Mouse (Mus musculus): ENCODE results near the gene Dapk2. TPM values are rescaled to one million over a fixed set of nuclear protein-coding genes. Genes with fewer than 3 reads are reported as not detected.
A peak's percentile ranks its signal among the peaks of the same experiment; 100 is the strongest.

Dapk2 gene
- total RNA-seq, 2 experiments from 2014 or later, result 0.31 to 0.58 TPM

- ATAC-seq (replicated peaks; ENCODE audit: poor library complexity, severe bottlenecking), result no peak
Measured at GRCm38 (mm10) chr9:66225737-66226485, 67.9 kb downstream of the Dapk2 start.

GRCm38 (mm10) chr9:66228456-66229151 is 70.6 kb downstream of the Dapk2 start:
- no peak for ATAC-seq (replicated peaks; ENCODE audit: poor library complexity, severe bottlenecking)

GRCm38 (mm10) chr9:66231820-66232479 is 73.9 kb downstream of the Dapk2 start:
- ATAC-seq (replicated peaks; ENCODE audit: poor library complexity, severe bottlenecking), result peak; percentile 56

- ATAC-seq (replicated peaks; ENCODE audit: poor library complexity, severe bottlenecking), result no peak
Measured at GRCm38 (mm10) chr9:66236615-66237014, 78.6 kb downstream of the Dapk2 start.

- ATAC-seq (replicated peaks; ENCODE audit: poor library complexity, severe bottlenecking), result no peak
Measured at GRCm38 (mm10) chr9:66237742-66238141, 79.7 kb downstream of the Dapk2 start.

- ATAC-seq (replicated peaks; ENCODE audit: poor library complexity, severe bottlenecking), result peak; percentile 78
Measured at GRCm38 (mm10) chr9:66239173-66239572, 81.2 kb downstream of the Dapk2 start.

- no peak for ATAC-seq (replicated peaks; ENCODE audit: poor library complexity, severe bottlenecking)
Measured at GRCm38 (mm10) chr9:66239691-66240090, 81.7 kb downstream of the Dapk2 start.

- no peak for ATAC-seq (replicated peaks; ENCODE audit: poor library complexity, severe bottlenecking)
Measured at GRCm38 (mm10) chr9:66240493-66240892, 82.5 kb downstream of the Dapk2 start.

- ATAC-seq (replicated peaks; ENCODE audit: poor library complexity, severe bottlenecking), result peak; percentile 48
Measured at GRCm38 (mm10) chr9:66240991-66241390, 83.0 kb downstream of the Dapk2 start.

GRCm38 (mm10) chr9:66241722-66242121 is 83.7 kb downstream of the Dapk2 start:
- no peak for ATAC-seq (replicated peaks; ENCODE audit: poor library complexity, severe bottlenecking)

GRCm38 (mm10) chr9:66243240-66243639 is 85.2 kb downstream of the Dapk2 start:
- no peak for ATAC-seq (replicated peaks; ENCODE audit: poor library complexity, severe bottlenecking)

- ATAC-seq (replicated peaks; ENCODE audit: poor library complexity, severe bottlenecking), result no peak
Measured at GRCm38 (mm10) chr9:66244079-66244478, 86.1 kb downstream of the Dapk2 start.

GRCm38 (mm10) chr9:66245707-66246106 is 87.7 kb downstream of the Dapk2 start:
- no peak for ATAC-seq (replicated peaks; ENCODE audit: poor library complexity, severe bottlenecking)

GRCm38 (mm10) chr9:66249281-66249680 is 91.3 kb downstream of the Dapk2 start:
- ATAC-seq (replicated peaks; ENCODE audit: poor library complexity, severe bottlenecking), result no peak

GRCm38 (mm10) chr9:66251159-66251691 is 93.2 kb downstream of the Dapk2 start:
- ATAC-seq (replicated peaks; ENCODE audit: poor library complexity, severe bottlenecking), result no peak

- no peak for ATAC-seq (replicated peaks; ENCODE audit: poor library complexity, severe bottlenecking)
Measured at GRCm38 (mm10) chr9:66261741-66262140, 103.7 kb downstream of the Dapk2 start.

GRCm38 (mm10) chr9:66263701-66264100 is 105.7 kb downstream of the Dapk2 start:
- no peak for ATAC-seq (replicated peaks; ENCODE audit: poor library complexity, severe bottlenecking)

- ATAC-seq (replicated peaks; ENCODE audit: poor library complexity, severe bottlenecking), result no peak
Measured at GRCm38 (mm10) chr9:66265645-66266044, 107.6 kb downstream of the Dapk2 start.

GRCm38 (mm10) chr9:66266237-66267170 is 108.5 kb downstream of the Dapk2 start:
- ATAC-seq (replicated peaks; ENCODE audit: poor library complexity, severe bottlenecking), result no peak

GRCm38 (mm10) chr9:66268804-66269203 is 110.8 kb downstream of the Dapk2 start:
- no peak for ATAC-seq (replicated peaks; ENCODE audit: poor library complexity, severe bottlenecking)

Data from granulocyte monocyte progenitor cell, adult 5-6 weeks (primary cell).